8 mouse cellular contexts compared by ENCODE assay signal in genomic region chr17:14959979-14960378, GRCm38 (mm10). TPM values are rescaled to one million over a fixed set of nuclear protein-coding genes. Genes with fewer than 3 reads are reported as not detected.
A peak's percentile ranks its signal among the peaks of the same experiment; 100 is the strongest.
DNase-seq lines count a peak whose midpoint lies in the region; ATAC-seq and TF ChIP-seq lines count a peak whose summit lies in the region.

No protein-coding gene starts in this region.

- peak overlapping the region; percentile 98 for H3K4me3 ChIP-seq in megakaryocyte, embryonic 14.5 days (replicated peaks)
- peak overlapping the region; percentile 77 for H3K4me3 ChIP-seq in hindbrain, embryonic 10.5 days
- H3K4me3 ChIP-seq in liver, embryonic 14.5 days (ENCODE audit: insufficient read depth in 1 of 2, low read depth in 2 of 2, low read length in 2 of 2) = peak overlapping the region; percentile 71 to 80

- 40% methylated on average over 3 of the region's 3 CpGs for WGBS in hindbrain, embryonic 10.5 days
- 26% methylated on average over 3 of the region's 3 CpGs for WGBS in liver, embryonic 14.5 days (ENCODE audit: insufficient replicate concordance)

- TF ChIP-seq EP300 in liver, embryonic 14.5 days (IDR thresholded peaks at IDR 0.05; ENCODE audit: low read depth) = no peak

- H3K9ac ChIP-seq in liver, embryonic 14.5 days (replicated peaks) = peak overlapping the region; percentile 62

- H3K9me3 ChIP-seq in megakaryocyte, embryonic 14.5 days = no peaks in the 10 kb centered on the region
- H3K9me3 ChIP-seq in hindbrain, embryonic 10.5 days = no peaks in the 10 kb centered on the region
- H3K9me3 ChIP-seq in liver, embryonic 14.5 days (ENCODE audit: control insufficient read depth, low read length) = no peaks in the 10 kb centered on the region

- ATAC-seq in megakaryocyte, adult 5-6 weeks (ENCODE audit: poor library complexity, severe bottlenecking) = no peak
- ATAC-seq in liver, embryonic 14.5 days (ENCODE audit: insufficient read depth) = no peak
- no peak for ATAC-seq in activated CD4-positive, CD25-positive, alpha-beta regulatory T cell, adult 4 months

- no peaks in the 10 kb centered on the region for H3K27me3 ChIP-seq in megakaryocyte, embryonic 14.5 days (replicated peaks)
- no peaks in the 10 kb centered on the region for H3K27me3 ChIP-seq in hindbrain, embryonic 10.5 days (ENCODE audit: insufficient read depth, poor library complexity, severe bottlenecking)
- H3K27me3 ChIP-seq in liver, embryonic 14.5 days (ENCODE audit: control insufficient read depth, insufficient read depth, low read length) = no peaks in the 10 kb centered on the region

- peaks cover 28% of the 10 kb centered on the region for H3K4me1 ChIP-seq in megakaryocyte, embryonic 14.5 days
- H3K4me1 ChIP-seq in hindbrain, embryonic 10.5 days (replicated peaks) = peaks cover 12% of the 10 kb centered on the region
- peaks cover 10 to 11% of the 10 kb centered on the region in 2 experiments for H3K4me1 ChIP-seq in liver, embryonic 14.5 days (replicated peaks; ENCODE audit: control insufficient read depth in 2 of 2, insufficient read depth in 2 of 2, low read length in 1 of 2)

- peak overlapping the region; percentile 80 for H3K4me2 ChIP-seq in liver, embryonic 14.5 days (ENCODE audit: low read depth)

- H3K27ac ChIP-seq in hindbrain, embryonic 10.5 days = no peak overlapping the region
- no peak overlapping the region for H3K27ac ChIP-seq in liver, embryonic 14.5 days

- TF ChIP-seq CTCF in liver, embryonic 14.5 days (IDR thresholded peaks at IDR 0.05; ENCODE audit: low read depth) = no peak

- DNase-seq in c-Kit-positive CD71-positive TER-119-negative erythroid progenitor cells, embryonic 14.5 days (ENCODE audit: low read depth) = peak; percentile 39
- DNase-seq in hindbrain, embryonic 10.5 days (ENCODE audit: low spot score) = no peak
- DNase-seq in liver, embryonic 14.5 days (ENCODE audit: low read depth in 3 of 3, low spot score in 3 of 3) = peak in 2 of 3 experiments; percentile 32 to 45
- no peak for DNase-seq in lung, postnatal 4 days
- DNase-seq in urinary bladder, postnatal 10 days (ENCODE audit: low spot score) = no peak

- H3K36me3 ChIP-seq in megakaryocyte, embryonic 14.5 days (replicated peaks; ENCODE audit: low read length) = peaks cover 28% of the 10 kb centered on the region
- H3K36me3 ChIP-seq in hindbrain, embryonic 10.5 days = peaks cover 12% of the 10 kb centered on the region
- peaks cover 23% of the 10 kb centered on the region for H3K36me3 ChIP-seq in liver, embryonic 14.5 days (replicated peaks; ENCODE audit: control insufficient read depth, insufficient read depth, low read depth)

RNA-seq across cellular contexts. Expression of gene Phf10, which starts 1.1 kb away (rescaled TPM):
- 8.6 and 36.4 TPM in 2 replicates for polyA plus RNA-seq in megakaryocyte, embryonic 14.5 days (2012; ENCODE audit: insufficient read depth, low replicate concordance)
- total RNA-seq in megakaryocyte, adult 5-6 weeks (2015) = 159 and 162 TPM in 2 replicates
- total RNA-seq in megakaryocyte, adult 5-6 weeks (2017) = 52.1 and 54.2 TPM in 2 replicates
- polyA plus RNA-seq in hindbrain, embryonic 10.5 days (2016; fragmentation: Nextera tagmentation; extraction: Ambion mirVana) = 24.5 and 32.5 TPM in 2 replicates
- polyA plus RNA-seq in liver, embryonic 14.5 days (2012; rRNA removed) = 52.2 and 82.6 TPM in 2 replicates
- 111 and 116 TPM in 2 replicates for polyA plus RNA-seq in liver, embryonic 14.5 days (2014; fragmentation: Nextera tagmentation; extraction: Ambion mirVana)
- 10 to 100 TPM; 12.0 to 15.2 TPM for polyA plus RNA-seq in activated CD4-positive, CD25-positive, alpha-beta regulatory T cell, adult 4 months (2017; shearing (Covaris generic))

RNA-seq across cellular contexts. Expression of gene 1600012H06Rik, which starts 17.0 kb away (rescaled TPM):
- polyA plus RNA-seq in megakaryocyte, embryonic 14.5 days (2012; ENCODE audit: insufficient read depth, low replicate concordance) = 2.3 and 3.1 TPM in 2 replicates
- 27.7 and 30.1 TPM in 2 replicates for total RNA-seq in megakaryocyte, adult 5-6 weeks (2015)
- 19.7 and 22.4 TPM in 2 replicates for total RNA-seq in megakaryocyte, adult 5-6 weeks (2017)
- 28.1 TPM in 2 replicates for polyA plus RNA-seq in hindbrain, embryonic 10.5 days (2016; fragmentation: Nextera tagmentation; extraction: Ambion mirVana)
- polyA plus RNA-seq in liver, embryonic 14.5 days (2012; rRNA removed) = 4.2 and 6.4 TPM in 2 replicates
- 11.2 and 11.6 TPM in 2 replicates for polyA plus RNA-seq in liver, embryonic 14.5 days (2014; fragmentation: Nextera tagmentation; extraction: Ambion mirVana)
- polyA plus RNA-seq in activated CD4-positive, CD25-positive, alpha-beta regulatory T cell, adult 4 months (2017; shearing (Covaris generic)) = 10 to 100 TPM; 18.3 to 19.1 TPM

RNA-seq across cellular contexts. Expression of gene Wdr27, which starts 17.0 kb away (rescaled TPM):
- 8.6 and 15.6 TPM in 2 replicates for polyA plus RNA-seq in megakaryocyte, embryonic 14.5 days (2012; ENCODE audit: insufficient read depth, low replicate concordance)
- total RNA-seq in megakaryocyte, adult 5-6 weeks (2015) = not detected in 2 replicates
- total RNA-seq in megakaryocyte, adult 5-6 weeks (2017) = not detected in 2 replicates
- 4.9 and 8.9 TPM in 2 replicates for polyA plus RNA-seq in hindbrain, embryonic 10.5 days (2016; fragmentation: Nextera tagmentation; extraction: Ambion mirVana)
- 0.51 and 0.86 TPM in 2 replicates for polyA plus RNA-seq in liver, embryonic 14.5 days (2012; rRNA removed)
- polyA plus RNA-seq in liver, embryonic 14.5 days (2014; fragmentation: Nextera tagmentation; extraction: Ambion mirVana) = 0.79 and 1.2 TPM in 2 replicates
- under 1 TPM in 1 of 2 experiments, not detected in 1; 0.57 TPM for polyA plus RNA-seq in activated CD4-positive, CD25-positive, alpha-beta regulatory T cell, adult 4 months (2017; shearing (Covaris generic))

RNA-seq across cellular contexts. Expression of gene 9030025P20Rik, which starts 18.3 kb away (rescaled TPM):
- 1.2 and 2.3 TPM in 2 replicates for polyA plus RNA-seq in megakaryocyte, embryonic 14.5 days (2012; ENCODE audit: insufficient read depth, low replicate concordance)
- 5.9 and 6.3 TPM in 2 replicates for total RNA-seq in megakaryocyte, adult 5-6 weeks (2015)
- total RNA-seq in megakaryocyte, adult 5-6 weeks (2017) = 8.2 and 9.6 TPM in 2 replicates
- polyA plus RNA-seq in hindbrain, embryonic 10.5 days (2016; fragmentation: Nextera tagmentation; extraction: Ambion mirVana) = 10.7 and 11.1 TPM in 2 replicates
- 3.8 and 5.3 TPM in 2 replicates for polyA plus RNA-seq in liver, embryonic 14.5 days (2012; rRNA removed)
- 3.4 and 4.0 TPM in 2 replicates for polyA plus RNA-seq in liver, embryonic 14.5 days (2014; fragmentation: Nextera tagmentation; extraction: Ambion mirVana)
- 10 to 100 TPM; 43.4 to 66.1 TPM for polyA plus RNA-seq in activated CD4-positive, CD25-positive, alpha-beta regulatory T cell, adult 4 months (2017; shearing (Covaris generic))

RNA-seq across cellular contexts. Expression of gene Gm3417, which starts 18.6 kb away (rescaled TPM):
- polyA plus RNA-seq in megakaryocyte, embryonic 14.5 days (2012; ENCODE audit: insufficient read depth, low replicate concordance) = not detected in 2 replicates
- 0.80 TPM in 1 of 2 replicates, not detected in the other for total RNA-seq in megakaryocyte, adult 5-6 weeks (2015)
- not detected in 2 replicates for total RNA-seq in megakaryocyte, adult 5-6 weeks (2017)
- 1.8 TPM in 1 of 2 replicates, not detected in the other for polyA plus RNA-seq in hindbrain, embryonic 10.5 days (2016; fragmentation: Nextera tagmentation; extraction: Ambion mirVana)
- polyA plus RNA-seq in liver, embryonic 14.5 days (2012; rRNA removed) = 0.61 TPM in 1 of 2 replicates, not detected in the other
- 0.57 and 0.98 TPM in 2 replicates for polyA plus RNA-seq in liver, embryonic 14.5 days (2014; fragmentation: Nextera tagmentation; extraction: Ambion mirVana)
- polyA plus RNA-seq in activated CD4-positive, CD25-positive, alpha-beta regulatory T cell, adult 4 months (2017; shearing (Covaris generic)) = 1 to 10 TPM; 3.1 to 3.3 TPM

Comparison
In these comparisons a context has a peak if more than half of its experiments do, and no peak if none do; other contexts are left out.
1. DNase-seq: peak in c-Kit-positive CD71-positive TER-119-negative erythroid progenitor cells, embryonic 14.5 days (single experiment) and liver, embryonic 14.5 days (2 of 3); none in hindbrain, embryonic 10.5 days (single experiment), lung, postnatal 4 days (0 of 2) and urinary bladder, postnatal 10 days (single experiment).
2. Peak in every context shown above with its lines, with median percentiles within 50 percentile points of each other: H3K4me3 ChIP-seq.